Mouse (Mus musculus): ENCODE data around the gene Mapk8ip1. TPM values are rescaled to one million over a fixed set of nuclear protein-coding genes. Genes with fewer than 3 reads are reported as not detected.
A peak's percentile ranks its signal among the peaks of the same experiment; 100 is the strongest.

The Mapk8ip1 gene
- polyA plus RNA-seq, 1 experiment from 2014 or later: 37.1 TPM

- Histone ChIP-seq H3K27me3 (replicated peaks; ENCODE audit: low read depth, poor library complexity, severe bottlenecking) (peaks cover 45% of the 10 kb centered on the region), H3K9me3 (no peaks in the 10 kb centered on the region), H3K36me3 (replicated peaks) (peaks cover 23% of the 10 kb centered on the region), H3K4me3 (peak within 1 kb of the TSS; percentile 85), H3K4me1 (peaks cover 68% of the 10 kb centered on the region), H3K27ac (replicated peaks) (peak within 1 kb of the TSS; percentile 87)
- WGBS: 3% methylated on average over 16 of the region's 16 CpGs
- DNase-seq (ENCODE audit: low spot score): peak; percentile 59
Measured at GRCm38 (mm10) chr2:92374514-92374913, 26.5 kb downstream of the Mapk8ip1 start, which contains the start of the genes Pex16 and Large2. Gene Pex16 (plus strand): TSS chr2:92374676. Gene Large2 (minus strand): TSS chr2:92374869.

DNA sequence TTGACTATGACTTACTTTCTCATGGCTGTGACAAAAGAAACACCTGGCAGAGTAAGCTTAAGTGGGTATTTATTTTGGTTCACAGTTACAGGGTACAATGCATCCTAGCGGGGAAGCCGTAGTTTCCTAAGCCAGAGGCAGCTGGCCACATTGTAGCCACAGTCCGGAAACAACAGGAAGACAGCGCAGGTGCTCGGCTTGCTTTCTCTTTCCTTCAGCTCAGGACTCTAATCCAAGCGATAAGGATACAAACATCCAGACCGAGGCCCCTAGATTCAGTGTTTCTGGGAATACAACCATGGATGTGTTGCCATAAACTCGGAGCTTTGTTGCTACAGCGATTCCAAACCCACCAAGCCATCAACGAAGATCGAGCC is 27.6 kb downstream of the Mapk8ip1 start:
- Histone ChIP-seq H3K27me3 (replicated peaks; ENCODE audit: low read depth, poor library complexity, severe bottlenecking) (peaks cover 56% of the 10 kb centered on the region), H3K4me1 (peaks cover 73% of the 10 kb centered on the region), H3K9me3 (no peaks in the 10 kb centered on the region), H3K27ac (replicated peaks) (peak overlapping the region; percentile 87), H3K36me3 (replicated peaks) (peaks cover 12% of the 10 kb centered on the region), H3K4me3 (0 out of 2 replicates have a peak overlapping the region, but pooled peaks have one; percentile 8)
- DNase-seq (ENCODE audit: low spot score): no peak
- WGBS: 84% methylated on average over 11 of the region's 11 CpGs

- peaks cover 56% of the 10 kb centered on the region for H3K27me3 ChIP-seq (replicated peaks; ENCODE audit: low read depth, poor library complexity, severe bottlenecking)
- DNase-seq (ENCODE audit: low spot score): peak; percentile 38
- no peaks in the 10 kb centered on the region for H3K9me3 ChIP-seq
- H3K4me1 ChIP-seq: peaks cover 73% of the 10 kb centered on the region
- H3K27ac ChIP-seq (replicated peaks): peak overlapping the region; percentile 87
- peak overlapping the region; percentile 67; the same call in 1 of the 2 replicates for H3K4me3 ChIP-seq
- 44% methylated on average over 9 of the region's 9 CpGs for WGBS
- H3K36me3 ChIP-seq (replicated peaks): peaks cover 7% of the 10 kb centered on the region
Measured at GRCm38 (mm10) chr2:92372767-92373436, 28.2 kb downstream of the Mapk8ip1 start.

DNA sequence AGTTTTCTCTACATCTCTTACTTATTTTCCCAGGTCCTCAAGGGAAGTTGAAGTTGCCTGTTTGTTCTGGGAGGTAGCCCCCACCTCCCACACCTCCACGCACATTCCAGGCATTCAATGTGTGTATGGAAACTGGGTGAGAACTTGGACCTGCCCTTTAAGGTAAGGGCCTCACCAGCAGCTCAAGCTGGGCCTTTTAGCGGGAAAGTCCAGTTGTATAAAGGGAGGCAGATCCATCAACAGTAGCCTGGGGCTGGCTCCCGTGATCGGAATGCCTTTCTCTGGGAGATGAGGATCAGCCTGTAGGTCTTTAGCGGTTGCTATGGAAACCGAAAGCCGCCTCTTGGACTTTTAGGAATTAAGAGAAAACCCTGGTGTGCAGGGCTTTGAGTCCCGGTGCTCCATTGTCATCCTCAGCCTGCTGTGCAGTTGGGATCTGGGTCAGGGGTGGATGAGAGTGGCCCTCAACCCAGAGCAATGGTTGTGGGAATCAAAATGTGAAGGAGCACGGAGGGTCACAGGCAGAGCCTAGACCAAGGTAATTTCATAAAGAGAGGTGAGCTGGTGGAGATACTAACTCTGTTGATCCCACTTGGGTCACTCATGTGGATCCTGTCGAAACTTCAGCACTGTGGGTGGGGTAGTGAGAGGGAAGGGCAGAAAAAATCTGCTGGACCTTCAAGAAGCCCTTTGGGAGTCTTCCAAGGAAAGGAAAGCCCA is 28.9 kb downstream of the Mapk8ip1 start:
- Histone ChIP-seq H3K27ac (replicated peaks) (peak overlapping the region; percentile 87), H3K4me1 (peaks cover 81% of the 10 kb centered on the region), H3K9me3 (no peaks in the 10 kb centered on the region), H3K27me3 (replicated peaks; ENCODE audit: low read depth, poor library complexity, severe bottlenecking) (peaks cover 56% of the 10 kb centered on the region), H3K36me3 (replicated peaks) (no peaks in the 10 kb centered on the region), H3K4me3 (peak overlapping the region; percentile 67; the same call in 1 of the 2 replicates)
- 10% methylated on average over 10 of the region's 10 CpGs for WGBS
- DNase-seq (ENCODE audit: low spot score): peak; percentile 59

DNA sequence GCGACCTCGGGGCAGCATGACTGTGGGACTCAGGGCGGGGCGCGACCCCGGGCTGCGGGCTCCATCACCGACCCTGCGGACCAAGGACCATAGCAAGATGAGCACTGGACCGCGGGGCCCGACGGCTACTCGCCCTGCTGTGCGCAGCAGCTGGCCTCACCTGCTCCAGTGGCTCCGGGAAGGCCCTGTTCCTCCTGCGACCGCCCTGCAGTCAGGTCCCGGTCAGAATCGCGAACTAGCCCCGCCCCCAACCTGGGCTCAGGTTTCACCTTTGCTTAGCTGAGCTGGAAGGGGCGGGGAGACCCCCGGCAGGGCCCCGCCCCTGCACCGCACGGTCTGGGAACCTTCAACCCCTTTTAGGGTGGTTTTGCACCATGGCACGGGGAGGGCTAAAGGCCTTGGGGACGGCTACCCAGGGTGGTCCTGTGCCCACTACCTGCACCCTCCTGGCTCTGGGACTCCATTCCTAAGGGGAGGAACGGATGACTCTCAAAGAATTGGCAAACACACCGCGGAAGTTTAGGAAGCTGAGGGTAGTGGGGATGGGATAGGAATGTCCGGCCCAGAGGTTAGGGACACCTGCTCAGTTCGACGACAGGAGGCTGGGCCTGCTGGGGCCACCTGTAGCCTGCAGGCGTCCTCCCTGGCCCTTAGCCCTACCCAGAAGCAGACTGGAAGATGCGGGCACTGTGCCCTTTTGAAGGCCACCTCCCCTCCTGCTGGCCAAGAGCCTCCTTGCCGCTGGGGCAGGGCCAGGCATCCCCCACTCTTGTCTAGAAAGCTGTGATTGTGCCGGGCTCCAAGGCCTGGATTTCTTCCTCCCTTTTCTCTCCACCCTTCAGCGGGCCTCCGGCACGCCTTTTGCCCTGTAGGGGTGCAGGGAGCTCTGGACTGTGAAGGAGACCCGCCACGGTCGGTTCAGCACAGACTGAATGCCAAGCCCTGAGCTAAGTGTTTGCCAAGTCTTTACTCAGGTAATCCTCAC is 29.9 kb downstream of the Mapk8ip1 start:
- Histone ChIP-seq H3K9me3 (no peaks in the 10 kb centered on the region), H3K4me1 (peaks cover 79% of the 10 kb centered on the region), H3K27me3 (replicated peaks; ENCODE audit: low read depth, poor library complexity, severe bottlenecking) (peaks cover 56% of the 10 kb centered on the region), H3K4me3 (peak overlapping the region; percentile 67), H3K27ac (replicated peaks) (peak overlapping the region; percentile 87), H3K36me3 (replicated peaks) (peaks cover 5% of the 10 kb centered on the region)
- 1% methylated on average over 45 of the region's 45 CpGs for WGBS
- peak; percentile 89 for DNase-seq (ENCODE audit: low spot score)

DNA sequence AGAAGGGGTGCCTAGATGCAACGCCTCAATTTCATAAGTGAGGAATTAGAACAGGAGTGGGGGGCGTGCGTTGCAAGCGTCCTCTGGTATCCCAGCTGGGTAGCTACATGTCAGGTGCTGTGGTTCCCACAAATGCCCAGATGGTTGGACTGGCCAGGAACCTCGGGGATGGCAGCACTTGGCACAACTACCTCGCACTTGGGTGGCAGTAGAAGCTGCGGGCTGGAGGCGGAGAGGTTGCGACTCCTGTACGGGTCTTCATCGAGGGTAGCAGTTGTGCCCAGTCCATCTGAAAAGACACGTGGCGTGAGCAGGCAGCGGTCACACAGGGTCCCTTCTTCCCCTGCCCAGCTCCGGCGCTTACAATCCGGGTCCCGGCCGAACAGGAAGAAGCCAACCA is 30.7 kb downstream of the Mapk8ip1 start:
- no peak for DNase-seq (ENCODE audit: low spot score)
- Histone ChIP-seq H3K4me3 (peak overlapping the region; percentile 67), H3K36me3 (replicated peaks) (peaks cover 12% of the 10 kb centered on the region), H3K4me1 (peaks cover 71% of the 10 kb centered on the region), H3K9me3 (no peaks in the 10 kb centered on the region), H3K27ac (replicated peaks) (peak overlapping the region; percentile 87), H3K27me3 (replicated peaks; ENCODE audit: low read depth, poor library complexity, severe bottlenecking) (peaks cover 56% of the 10 kb centered on the region)
- 10% methylated on average over 19 of the region's 19 CpGs for WGBS

DNA sequence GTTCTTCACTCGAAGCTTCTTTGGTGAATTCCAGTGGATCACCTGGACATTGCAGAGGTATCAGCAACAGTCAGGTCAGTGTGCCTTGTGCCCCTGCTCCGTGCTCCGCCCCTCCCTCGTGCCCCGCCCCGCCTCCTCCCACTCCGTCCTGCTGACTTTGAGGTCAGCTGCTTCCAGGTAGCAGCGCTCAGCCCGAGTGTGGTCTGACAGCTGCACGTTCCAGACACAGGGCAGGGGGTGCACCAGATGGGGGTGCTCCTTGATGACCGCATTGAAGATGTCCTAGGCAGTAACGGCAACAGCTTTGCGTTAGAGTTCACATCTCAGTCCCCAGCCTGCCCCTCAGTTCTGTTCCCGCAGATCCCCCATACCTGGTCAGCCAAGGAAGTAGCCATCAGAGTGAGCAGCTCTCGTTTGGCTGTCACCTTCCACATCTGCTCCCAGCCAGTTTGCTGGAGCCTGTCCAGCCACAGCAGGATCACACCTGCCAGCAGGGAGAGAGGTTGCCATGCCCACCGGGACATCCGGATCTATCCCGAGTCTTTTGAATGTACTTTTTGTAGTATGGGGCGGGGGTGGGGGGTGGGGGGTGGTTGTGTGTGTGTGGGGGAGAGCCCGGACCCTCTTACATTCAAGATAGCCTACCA is 33.6 kb downstream of the Mapk8ip1 start:
- Histone ChIP-seq H3K4me3 (no peak overlapping the region), H3K4me1 (peaks cover 45% of the 10 kb centered on the region), H3K9me3 (no peaks in the 10 kb centered on the region), H3K27me3 (replicated peaks; ENCODE audit: low read depth, poor library complexity, severe bottlenecking) (peaks cover 41% of the 10 kb centered on the region), H3K27ac (replicated peaks) (no peak overlapping the region), H3K36me3 (replicated peaks) (peaks cover 40% of the 10 kb centered on the region)
- no peak for DNase-seq (ENCODE audit: low spot score)
- 46% methylated on average over 20 of the region's 20 CpGs for WGBS

GRCm38 (mm10) chr2:92365568-92365967 is 35.5 kb downstream of the Mapk8ip1 start:
- Histone ChIP-seq H3K4me3 (no peak overlapping the region), H3K27ac (replicated peaks) (no peak overlapping the region), H3K9me3 (no peaks in the 10 kb centered on the region), H3K36me3 (replicated peaks) (peaks cover 53% of the 10 kb centered on the region), H3K4me1 (peaks cover 26% of the 10 kb centered on the region), H3K27me3 (replicated peaks; ENCODE audit: low read depth, poor library complexity, severe bottlenecking) (peaks cover 21% of the 10 kb centered on the region)
- WGBS: 92% methylated on average over 10 of the region's 10 CpGs
- no peak for DNase-seq (ENCODE audit: low spot score)

- Histone ChIP-seq H3K9me3 (no peaks in the 10 kb centered on the region), H3K27ac (replicated peaks) (no peak overlapping the region), H3K4me1 (peaks cover 11% of the 10 kb centered on the region), H3K4me3 (no peak overlapping the region), H3K36me3 (replicated peaks) (peaks cover 68% of the 10 kb centered on the region), H3K27me3 (replicated peaks; ENCODE audit: low read depth, poor library complexity, severe bottlenecking) (peaks cover 7% of the 10 kb centered on the region)
- DNase-seq (ENCODE audit: low spot score): no peak
- WGBS: 90% methylated on average over 4 of the region's 4 CpGs
Measured at GRCm38 (mm10) chr2:92364086-92364485, 37.0 kb downstream of the Mapk8ip1 start.

DNA sequence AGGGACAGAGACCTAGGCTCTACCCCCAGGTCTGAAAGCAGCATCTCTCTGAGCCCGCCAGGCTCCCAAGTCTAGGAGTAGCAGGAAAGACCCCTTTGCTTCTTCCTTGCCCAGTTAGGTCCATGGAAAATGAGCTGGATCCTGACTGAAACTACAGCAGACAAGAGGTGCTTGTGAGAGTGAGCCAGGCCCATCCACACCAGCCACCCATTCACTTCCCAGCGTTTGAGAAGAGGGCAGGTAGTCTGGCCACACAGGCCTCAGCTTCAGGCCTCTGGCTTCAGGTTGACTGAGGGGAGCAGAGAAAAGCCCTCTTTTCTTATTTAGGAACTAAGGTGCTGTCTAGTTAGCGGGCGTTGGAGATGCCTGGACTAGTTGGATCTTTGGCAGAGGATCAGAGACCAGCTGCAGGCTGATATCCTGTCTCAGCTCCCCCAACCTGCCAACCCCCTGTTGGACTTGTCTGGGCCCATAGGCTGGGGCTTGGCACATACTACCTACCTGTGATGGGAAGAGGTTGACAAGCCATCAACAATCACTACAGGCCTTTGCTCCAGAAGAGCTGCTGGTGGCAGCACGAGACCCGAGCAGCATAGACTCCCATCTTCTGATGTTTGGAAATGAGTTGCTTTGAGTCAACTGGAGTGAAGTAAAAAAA is 38.4 kb downstream of the Mapk8ip1 start:
- H3K27me3 ChIP-seq (replicated peaks; ENCODE audit: low read depth, poor library complexity, severe bottlenecking): no peaks in the 10 kb centered on the region
- 93% methylated on average over 6 of the region's 6 CpGs for WGBS
- no peak overlapping the region for H3K27ac ChIP-seq (replicated peaks)
- H3K4me1 ChIP-seq: peaks cover 9% of the 10 kb centered on the region
- no peak overlapping the region for H3K4me3 ChIP-seq
- no peak for DNase-seq (ENCODE audit: low spot score)
- H3K36me3 ChIP-seq (replicated peaks): peaks cover 82% of the 10 kb centered on the region
- H3K9me3 ChIP-seq: no peaks in the 10 kb centered on the region

DNA sequence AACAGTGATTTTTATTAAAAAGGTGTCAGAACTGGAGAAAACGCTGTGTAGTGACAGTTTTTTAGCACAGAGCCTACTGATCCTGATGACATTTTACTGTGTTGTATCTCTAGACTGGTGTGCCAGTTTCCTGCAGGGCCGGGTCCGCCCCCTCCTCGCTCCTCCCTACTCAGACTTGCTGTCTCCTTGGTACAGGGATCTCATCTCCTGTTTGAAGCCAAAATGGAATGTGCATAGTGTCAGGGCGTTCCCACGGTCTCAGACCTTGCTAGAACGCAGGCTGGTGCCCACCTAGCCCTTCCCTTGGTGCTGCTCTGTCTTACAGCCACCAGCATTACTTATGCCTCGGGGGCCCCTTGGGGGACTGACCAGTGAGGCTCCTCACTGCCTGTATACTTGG is 39.3 kb downstream of the Mapk8ip1 start:
- H3K36me3 ChIP-seq (replicated peaks): peaks cover 91% of the 10 kb centered on the region
- H3K27me3 ChIP-seq (replicated peaks; ENCODE audit: low read depth, poor library complexity, severe bottlenecking): no peaks in the 10 kb centered on the region
- no peak for DNase-seq (ENCODE audit: low spot score)
- no peak overlapping the region for H3K4me3 ChIP-seq
- WGBS: 86% methylated on average over 8 of the region's 8 CpGs
- no peaks in the 10 kb centered on the region for H3K4me1 ChIP-seq
- no peaks in the 10 kb centered on the region for H3K9me3 ChIP-seq
- no peak overlapping the region for H3K27ac ChIP-seq (replicated peaks)

All from embryonic facial prominence, embryonic 10.5 days (tissue).